Mouse (Mus musculus) kidney, postnatal 0 days (tissue): ENCODE measurements around the gene Dusp28. TPM values are rescaled to one million over a fixed set of nuclear protein-coding genes. Genes with fewer than 3 reads are reported as not detected.
A peak's percentile ranks its signal among the peaks of the same experiment; 100 is the strongest.

ENCODE experiments used
- ATAC-seq: fragments of 200-750 bp; cut with Nextera tagmentation; replicated peaks from 2 replicates; pipeline ENCODE4 v1.8.0; 2017; ENCODE audit warnings: low read depth, moderate number of reproducible peaks, moderate TSS enrichment, moderate library complexity; ENCODE audit not compliant: low FRiP score
- DNase-seq: peaks from one replicate; pipeline ENCODE4 v3.0.0-alpha.2; 2016; ENCODE audit warnings: low spot score
- H3K27ac ChIP-seq: fragments of 300-500 bp; sonication (generic); 2 replicates; pipeline ENCODE4 v1.5.1; 2014; ENCODE audit warnings: mild to moderate bottlenecking
- H3K27me3 ChIP-seq: fragments of 300-500 bp; sonication (generic); 2 replicates; pipeline ENCODE4 v1.6.1; 2014; ENCODE audit warnings: low read length, mixed read lengths; ENCODE audit not compliant: insufficient read depth
- H3K36me3 ChIP-seq: fragments of 300-500 bp; sonication (generic); 2 replicates; pipeline ENCODE4 v1.6.1; 2014; ENCODE audit warnings: low read length, mixed read lengths; ENCODE audit not compliant: insufficient read depth
- H3K4me1 ChIP-seq: fragments of 300-500 bp; sonication (generic); replicated peaks from 2 replicates; pipeline ENCODE4 v1.6.1; 2014; ENCODE audit warnings: antibody characterized with exemption, low read length, mixed read lengths; ENCODE audit not compliant: insufficient read depth
- H3K4me2 ChIP-seq: fragments of 300-500 bp; sonication (generic); 2 replicates; pipeline ENCODE4 v1.6.1; 2014; ENCODE audit warnings: mild to moderate bottlenecking, low read length, moderate library complexity, mixed read lengths
- H3K4me3 ChIP-seq: fragments of 300-500 bp; sonication (generic); replicated peaks from 2 replicates; pipeline ENCODE4 v1.5.1; 2014; ENCODE audit warnings: low read depth, low read length
- H3K9ac ChIP-seq: fragments of 300-500 bp; sonication (generic); 2 replicates; pipeline ENCODE4 v1.6.1; 2014; ENCODE audit warnings: low read depth, low read length
- H3K9me3 ChIP-seq: fragments of 300-500 bp; sonication (generic); replicated peaks from 2 replicates; pipeline ENCODE4 v1.6.1; 2016; ENCODE audit warnings: low read length, inconsistent platforms, mixed read lengths
- CTCF ChIP-seq: IDR thresholded peaks from 2 replicates; pipeline ENCODE4 v1.5.1; 2016; ENCODE audit warnings: antibody characterized with exemption, low read depth, mild to moderate bottlenecking, moderate library complexity
- WGBS: fragments of 180-500 bp; shearing (Covaris S2); extraction: QIAGEN DNeasy Blood & Tissue Kit; methylation state at CpG from one replicate; pipeline ENCODE4 v1.1.7; 2014; 5-methylcytosine and 5-hydroxymethylcytosine counted together
- polyA plus RNA-seq: library from polyadenylated mRNA; unstranded; fragments of >200 nt; fragmentation: Nextera tagmentation; extraction: Ambion mirVana; gene quantifications from 2 replicates; pipeline ENCODE4 v1.2.1, GENCODE M21; 2015

The Dusp28 gene
- polyA plus RNA-seq, 1 experiment from 2014 or later, result 22.3 TPM

GRCm38 (mm10) chr1:92905703-92906310, 974 bp upstream of the Dusp28 start:
- no peak overlapping the region for H3K4me2 ChIP-seq
- no peaks in the 10 kb centered on the region for H3K27me3 ChIP-seq
- H3K27ac ChIP-seq, result no peak overlapping the region
- TF ChIP-seq CTCF, result no peak
- H3K9me3 ChIP-seq, result no peaks in the 10 kb centered on the region
- H3K4me1 ChIP-seq, result peaks cover 16% of the 10 kb centered on the region; the same call in 1 of the 2 replicates
- DNase-seq, result no peak
- no peak for ATAC-seq
- no peaks in the 10 kb centered on the region for H3K36me3 ChIP-seq
- WGBS, result 90% methylated on average over 2 of the region's 2 CpGs
- no peak overlapping the region for H3K4me3 ChIP-seq
- H3K9ac ChIP-seq, result no peak overlapping the region

GRCm38 (mm10) chr1:92907632-92908360, 1.0 kb downstream of the Dusp28 start:
- H3K4me2 ChIP-seq, result peak overlapping the region; percentile 89
- H3K4me1 ChIP-seq, result peaks cover 21% of the 10 kb centered on the region
- H3K9ac ChIP-seq, result peak overlapping the region; percentile 69; the same call in 1 of the 2 replicates
- DNase-seq, result no peak
- peak overlapping the region; percentile 95 for H3K27ac ChIP-seq
- no peak for TF ChIP-seq CTCF
- H3K9me3 ChIP-seq, result no peaks in the 10 kb centered on the region
- no peaks in the 10 kb centered on the region for H3K27me3 ChIP-seq
- H3K36me3 ChIP-seq, result no peaks in the 10 kb centered on the region
- no peak for ATAC-seq
- peak overlapping the region; percentile 80 for H3K4me3 ChIP-seq
- 43% methylated on average over 20 of the region's 20 CpGs for WGBS

GRCm38 (mm10) chr1:92908664-92909063, 1.9 kb downstream of the Dusp28 start:
- H3K27ac ChIP-seq, result no peak overlapping the region
- DNase-seq (no peak), ATAC-seq (no peak)
- no peak overlapping the region for H3K4me3 ChIP-seq
- H3K9ac ChIP-seq, result no peak overlapping the region
- no peaks in the 10 kb centered on the region for H3K9me3 ChIP-seq
- 95% methylated on average over 3 of the region's 3 CpGs for WGBS
- H3K36me3 ChIP-seq, result no peaks in the 10 kb centered on the region
- no peaks in the 10 kb centered on the region for H3K27me3 ChIP-seq
- peaks cover 21% of the 10 kb centered on the region for H3K4me1 ChIP-seq
- no peak for TF ChIP-seq CTCF
- no peak overlapping the region for H3K4me2 ChIP-seq

GRCm38 (mm10) chr1:92909068-92909467, 2.3 kb downstream of the Dusp28 start:
- H3K4me3 ChIP-seq, result no peak overlapping the region
- no peak overlapping the region for H3K4me2 ChIP-seq
- no peaks in the 10 kb centered on the region for H3K27me3 ChIP-seq
- ATAC-seq (no peak), DNase-seq (peak; percentile 53)
- no peaks in the 10 kb centered on the region for H3K36me3 ChIP-seq
- 62% methylated on average over 4 of the region's 4 CpGs for WGBS
- H3K9me3 ChIP-seq, result no peaks in the 10 kb centered on the region
- H3K9ac ChIP-seq, result no peak overlapping the region
- no peak overlapping the region for H3K27ac ChIP-seq
- peak; percentile 54; the same call in 1 of the 2 replicates for TF ChIP-seq CTCF
- H3K4me1 ChIP-seq, result peaks cover 21% of the 10 kb centered on the region

- H3K9me3 ChIP-seq, result no peaks in the 10 kb centered on the region
- peak within 1 kb of the TSS; percentile 89 for H3K9ac ChIP-seq
- no peaks in the 10 kb centered on the region for H3K27me3 ChIP-seq
- under 1% methylated on average over 41 of the region's 57 CpGs for WGBS
- peaks cover 21% of the 10 kb centered on the region for H3K4me1 ChIP-seq
- DNase-seq, result peak; percentile 76
- H3K4me3 ChIP-seq, result peak within 1 kb of the TSS; percentile 76
- ATAC-seq, result peak; percentile 59
- peak within 1 kb of the TSS; percentile 95 for H3K4me2 ChIP-seq
- peak; percentile 61 for TF ChIP-seq CTCF
- H3K27ac ChIP-seq, result peak within 1 kb of the TSS; percentile 94
- H3K36me3 ChIP-seq, result peaks cover 10% of the 10 kb centered on the region
These were observed 3.6 kb downstream of the Dusp28 start, which contains the start of gene Rnpepl1 for GRCm38 (mm10) chr1:92910239-92910885. Gene Rnpepl1 (plus strand): TSS chr1:92910783.
